13 mouse cellular contexts compared by ENCODE assay signal in the genomic region with DNA sequence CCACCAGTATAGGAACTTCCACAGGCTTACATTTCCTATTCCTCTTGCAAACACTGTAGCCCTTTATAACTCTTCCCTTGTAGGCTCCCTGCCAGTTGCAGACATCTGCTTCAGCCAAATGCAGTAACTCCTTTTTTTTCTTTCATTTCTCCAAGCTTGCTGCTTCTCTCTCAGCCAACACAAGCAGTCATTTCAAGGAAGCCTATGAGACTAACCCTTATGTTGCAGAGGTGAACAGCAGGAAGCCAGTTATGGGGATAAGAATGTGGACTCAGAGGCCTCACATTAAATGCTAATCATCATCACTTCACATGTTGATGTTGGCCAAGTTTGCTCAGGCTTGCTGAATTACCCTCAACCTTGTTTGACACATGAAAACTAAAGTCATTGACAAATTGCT.
DNase-seq lines count a peak whose midpoint lies in the region; ATAC-seq and TF ChIP-seq lines count a peak whose summit lies in the region.
"Had no signal": no experiment of that assay in that cellular context is flagged by ENCODE, and none has a peak within 500 bp of the region (broad histone marks: within the 10 kb centered on the region; RNA-seq: fewer than 3 reads in every experiment).

No protein-coding gene starts in this region.

- H3K4me3 ChIP-seq in embryonic facial prominence, embryonic 14.5 days (ENCODE audit: low read depth, low read length) = no peak overlapping the region
- no peak overlapping the region for H3K4me3 ChIP-seq in embryonic facial prominence, embryonic 10.5 days
- H3K4me3 ChIP-seq in kidney, postnatal 0 days (replicated peaks; ENCODE audit: low read depth, low read length) = no peak overlapping the region
- H3K4me3 ChIP-seq: heart, embryonic 10.5 days; liver, embryonic 13.5 days; midbrain, embryonic 12.5 days had no signal

- H3K9me3 ChIP-seq in embryonic facial prominence, embryonic 14.5 days (ENCODE audit: control insufficient read depth, low read length) = no peaks in the 10 kb centered on the region
- no peaks in the 10 kb centered on the region for H3K9me3 ChIP-seq in embryonic facial prominence, embryonic 10.5 days
- no peaks in the 10 kb centered on the region for H3K9me3 ChIP-seq in kidney, postnatal 0 days (replicated peaks; ENCODE audit: low read length)
- H3K9me3 ChIP-seq: heart, embryonic 10.5 days; liver, embryonic 13.5 days; midbrain, embryonic 12.5 days had no signal

- no peaks in the 10 kb centered on the region for H3K27me3 ChIP-seq in embryonic facial prominence, embryonic 14.5 days (replicated peaks; ENCODE audit: control insufficient read depth, insufficient read depth, low read length)
- no peaks in the 10 kb centered on the region for H3K27me3 ChIP-seq in embryonic facial prominence, embryonic 10.5 days (replicated peaks; ENCODE audit: low read depth, poor library complexity, severe bottlenecking)
- no peaks in the 10 kb centered on the region for H3K27me3 ChIP-seq in kidney, postnatal 0 days (ENCODE audit: insufficient read depth, low read length)
- H3K27me3 ChIP-seq: liver, embryonic 13.5 days; midbrain, embryonic 12.5 days had no signal

- no peak for TF ChIP-seq CTCF in kidney, postnatal 0 days (IDR thresholded peaks at IDR 0.05; ENCODE audit: low read depth)

- ATAC-seq in embryonic facial prominence, embryonic 14.5 days (ENCODE audit: low read depth) = no peak
- no peak for ATAC-seq in kidney, postnatal 0 days (replicated peaks; ENCODE audit: low FRiP score, low read depth)

- DNase-seq in embryonic facial prominence, embryonic 14.5 days (ENCODE audit: low spot score) = peak; percentile 58
- DNase-seq in embryonic facial prominence, embryonic 10.5 days (ENCODE audit: low spot score) = no peak
- DNase-seq in kidney, postnatal 0 days (ENCODE audit: low spot score) = peak; percentile 74
- DNase-seq in kidney, adult 8-10 months = no peak
- peak; percentile 79 for DNase-seq in adipocyte (ENCODE audit: low spot score)
- peak; percentile 3 for DNase-seq in left cerebral cortex, postnatal 4 days
- DNase-seq in heart, adult 11 months = no peak
- DNase-seq in spleen, postnatal 4 days (ENCODE audit: low spot score in 2 of 2) = no peak
- DNase-seq: adrenal gland, postnatal 14 days; cerebellum, postnatal 14 days; liver, embryonic 13.5 days had no signal

- H3K36me3 ChIP-seq in embryonic facial prominence, embryonic 14.5 days (ENCODE audit: control insufficient read depth, insufficient read depth, low read length) = no peaks in the 10 kb centered on the region
- no peaks in the 10 kb centered on the region for H3K36me3 ChIP-seq in embryonic facial prominence, embryonic 10.5 days (replicated peaks)
- no peaks in the 10 kb centered on the region for H3K36me3 ChIP-seq in kidney, postnatal 0 days (ENCODE audit: insufficient read depth, low read length)
- H3K36me3 ChIP-seq: heart, embryonic 10.5 days; liver, embryonic 13.5 days; midbrain, embryonic 12.5 days had no signal

- no peaks in the 10 kb centered on the region for H3K4me1 ChIP-seq in embryonic facial prominence, embryonic 14.5 days (ENCODE audit: control insufficient read depth, insufficient read depth, low read length)
- H3K4me1 ChIP-seq in embryonic facial prominence, embryonic 10.5 days = no peaks in the 10 kb centered on the region
- no peaks in the 10 kb centered on the region for H3K4me1 ChIP-seq in kidney, postnatal 0 days (replicated peaks; ENCODE audit: insufficient read depth, low read length)
- H3K4me1 ChIP-seq: heart, embryonic 10.5 days; liver, embryonic 13.5 days; midbrain, embryonic 12.5 days had no signal

- intact Hi-C loops in left cerebral cortex, postnatal 4 days (cut with DNase I) = no loop called here

- no peak overlapping the region for H3K4me2 ChIP-seq in embryonic facial prominence, embryonic 14.5 days (ENCODE audit: low read depth, low read length)
- no peak overlapping the region for H3K4me2 ChIP-seq in kidney, postnatal 0 days (ENCODE audit: low read length)
- H3K4me2 ChIP-seq: liver, embryonic 13.5 days; midbrain, embryonic 12.5 days had no signal

- H3K9ac ChIP-seq in embryonic facial prominence, embryonic 14.5 days (ENCODE audit: low read depth, low read length) = no peak overlapping the region
- H3K9ac ChIP-seq in kidney, postnatal 0 days (ENCODE audit: low read depth, low read length) = no peak overlapping the region
- H3K9ac ChIP-seq: liver, embryonic 13.5 days; midbrain, embryonic 12.5 days had no signal

- no peak overlapping the region for H3K27ac ChIP-seq in embryonic facial prominence, embryonic 14.5 days (replicated peaks; ENCODE audit: low read depth, low read length)
- H3K27ac ChIP-seq in embryonic facial prominence, embryonic 10.5 days (replicated peaks) = no peak overlapping the region
- no peak overlapping the region for H3K27ac ChIP-seq in kidney, postnatal 0 days
- H3K27ac ChIP-seq: heart, embryonic 10.5 days; liver, embryonic 13.5 days; midbrain, embryonic 12.5 days had no signal

Comparison
In these comparisons a context has a peak if more than half of its experiments do, and no peak if none do; other contexts are left out.
1. DNase-seq: peak in embryonic facial prominence, embryonic 14.5 days (single experiment), kidney, postnatal 0 days (single experiment), adipocyte (single experiment) and left cerebral cortex, postnatal 4 days (single experiment); none in embryonic facial prominence, embryonic 10.5 days (single experiment), kidney, adult 8-10 months (0 of 2), heart, adult 11 months (single experiment) and spleen, postnatal 4 days (0 of 2).